Mouse (Mus musculus) Patski (cell line): ENCODE data around the gene Acvrl1. TPM values are rescaled to one million over a fixed set of nuclear protein-coding genes. Genes with fewer than 3 reads are reported as not detected.

Source experiments
- ATAC-seq: fragments of 100-300 bp; one replicate; pipeline ENCODE4 v1.8.0; 2021
- CTCF ChIA-PET: fragments of 350-600 bp; sonication (Branson Sonifier 250); formaldehyde crosslinking; loops from one replicate; lab custom pipeline; 2022; ENCODE audit warnings: inconsistent platforms; lab: Charles Lee
- POLR2A ChIA-PET: fragments of 350-600 bp; sonication (Branson Sonifier 250); formaldehyde crosslinking; loops from one replicate; lab custom pipeline; 2022; ENCODE audit warnings: antibody characterized with exemption, inconsistent platforms; lab: Charles Lee
- DNase-seq: peaks from one replicate; pipeline ENCODE4 v3.0.0-alpha.2; 2011; ENCODE audit warnings: low read depth, low spot score
- H3K27me3 ChIP-seq: fragments of 371-371 bp; one replicate; pipeline ENCODE4 v1.5.1; 2021
- CTCF ChIP-seq: fragments of 100-300 bp; IDR thresholded peaks from one replicate; pipeline ENCODE4 v1.5.1; 2021
- in situ Hi-C: fragments of 300-500 bp; cut with MboI; formaldehyde crosslinking; loops from 3 replicates; pipeline ENCODE4 v1.11.1; 2018; ENCODE audit warnings: low pct_unique_long_range_greater_than_20kb, mixed read lengths
- polyA plus RNA-seq: library from polyadenylated mRNA; unstranded; gene quantifications from one replicate; pipeline ENCODE4 v1.2.3, GENCODE M21; 2021

Acvrl1 gene
- polyA plus RNA-seq, 1 experiment from 2014 or later, result not detected

DNA sequence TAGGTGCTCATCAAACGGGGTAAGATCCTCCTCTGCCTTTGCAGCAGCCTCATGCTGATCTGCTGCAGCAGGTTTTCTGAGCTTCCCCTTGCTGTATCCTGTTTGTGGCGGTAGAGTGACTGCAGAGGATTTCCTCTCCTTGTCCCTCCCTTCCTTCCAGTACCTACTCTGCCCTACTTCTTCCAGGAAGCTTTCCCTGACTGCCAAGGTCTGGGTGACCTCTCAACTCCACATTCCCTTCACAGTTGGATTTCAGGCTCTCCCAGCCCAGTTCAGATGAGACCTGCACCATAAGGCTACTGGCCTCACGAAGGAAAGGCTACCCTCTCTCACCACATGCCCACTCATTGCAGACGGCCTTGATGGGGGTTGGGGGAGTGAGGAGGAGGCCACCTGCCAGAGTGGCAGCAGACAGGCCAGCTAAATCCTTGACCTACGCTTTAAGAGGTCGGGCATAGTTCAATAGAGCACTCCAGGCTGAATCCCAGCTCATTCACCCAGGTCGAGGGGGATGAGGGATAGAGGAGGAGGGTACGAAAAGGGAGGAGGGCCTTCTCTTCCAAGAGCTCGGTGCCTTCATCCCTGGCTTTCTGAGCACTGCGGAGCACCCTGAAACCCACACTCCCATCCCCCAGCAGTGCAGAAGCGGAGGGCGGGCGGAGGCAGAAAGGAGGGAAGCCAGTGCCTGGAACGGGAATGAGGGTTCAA, 36.0 kb upstream of the Acvrl1 start:
- H3K27me3 ChIP-seq, result no peaks in the 10 kb centered on the region
- POLR2A ChIA-PET, result interaction anchor here (0.6 to 0.7 kb wide), 2 partner anchors 24 to 1400 kb away, joined by 3 to 5 read pairs; no protein-coding TSS in a partner anchor
- no peak for DNase-seq
- TF ChIP-seq CTCF, result no peak
- ATAC-seq, result no peak
- in situ Hi-C loops, result no loop called here
- CTCF ChIA-PET, result no interaction called here

DNA sequence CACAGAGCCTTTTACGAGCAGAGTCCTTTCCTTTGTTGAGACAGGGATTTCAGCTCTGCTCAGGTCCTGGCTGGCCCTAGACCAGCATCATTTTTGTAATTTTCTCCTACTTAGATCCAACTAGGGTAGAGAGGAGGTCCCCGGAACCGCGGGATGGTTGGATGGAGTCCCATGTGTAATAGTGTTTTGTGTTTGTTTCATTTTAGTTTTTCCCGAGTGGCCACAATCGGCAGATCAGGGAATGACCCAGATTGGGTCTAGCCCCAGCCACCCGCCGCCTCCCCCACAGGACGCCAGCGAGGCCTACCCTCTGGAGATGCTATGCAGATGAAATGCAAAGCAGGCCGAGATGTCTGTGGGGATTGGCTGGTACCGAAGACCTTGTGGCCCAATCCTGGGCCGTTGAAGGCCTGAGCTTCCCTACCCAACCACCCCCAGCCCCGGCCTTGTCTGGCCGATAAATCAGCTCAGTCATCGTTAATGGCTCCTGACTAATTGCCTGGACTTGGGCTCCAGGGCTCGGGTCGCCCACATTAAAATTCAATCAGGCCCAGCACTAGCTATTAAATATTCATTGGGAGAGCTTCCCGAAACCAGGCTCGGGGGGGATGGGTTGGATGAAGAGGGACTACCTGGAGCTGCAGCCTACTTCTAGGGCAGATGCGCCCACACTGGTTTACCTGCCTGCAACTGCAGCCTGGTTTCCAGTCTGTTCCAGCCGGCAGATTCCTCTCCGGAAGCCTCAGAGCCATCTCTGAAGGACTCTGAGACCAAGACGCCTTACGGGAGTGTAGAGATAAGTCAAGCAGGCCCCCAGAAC, 35.3 kb upstream of the Acvrl1 start:
- no peak for TF ChIP-seq CTCF
- in situ Hi-C loops, result no loop called here
- POLR2A ChIA-PET, result interaction anchor here (0.6 kb wide), 1 partner anchor 1399 kb away, joined by 5 read pairs; no protein-coding TSS in a partner anchor
- H3K27me3 ChIP-seq, result no peaks in the 10 kb centered on the region
- DNase-seq (no peak), ATAC-seq (no peak)
- CTCF ChIA-PET, result no interaction called here

DNA sequence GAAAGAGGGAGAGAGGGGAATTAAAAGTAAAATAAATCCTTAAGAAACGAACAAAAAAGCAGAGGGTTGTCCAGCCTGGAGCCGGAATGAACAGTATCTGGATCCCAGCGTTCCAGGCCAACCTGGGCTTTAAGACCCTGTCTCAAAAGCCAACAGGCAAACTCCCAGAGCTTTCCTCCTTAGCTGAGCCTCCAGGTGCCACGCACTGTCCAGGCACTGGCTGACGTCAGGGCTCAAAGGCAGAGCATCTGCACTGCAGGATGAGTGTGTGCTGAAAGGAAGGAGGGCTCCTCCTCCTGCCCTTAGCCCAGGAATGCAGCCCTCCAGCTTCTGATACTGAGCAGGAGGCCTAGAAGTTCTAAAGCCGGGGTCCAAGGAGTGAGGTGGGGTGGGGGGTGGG, 34.3 kb upstream of the Acvrl1 start:
- CTCF ChIA-PET, result no interaction called here
- in situ Hi-C loops, result no loop called here
- no peak for TF ChIP-seq CTCF

DNA sequence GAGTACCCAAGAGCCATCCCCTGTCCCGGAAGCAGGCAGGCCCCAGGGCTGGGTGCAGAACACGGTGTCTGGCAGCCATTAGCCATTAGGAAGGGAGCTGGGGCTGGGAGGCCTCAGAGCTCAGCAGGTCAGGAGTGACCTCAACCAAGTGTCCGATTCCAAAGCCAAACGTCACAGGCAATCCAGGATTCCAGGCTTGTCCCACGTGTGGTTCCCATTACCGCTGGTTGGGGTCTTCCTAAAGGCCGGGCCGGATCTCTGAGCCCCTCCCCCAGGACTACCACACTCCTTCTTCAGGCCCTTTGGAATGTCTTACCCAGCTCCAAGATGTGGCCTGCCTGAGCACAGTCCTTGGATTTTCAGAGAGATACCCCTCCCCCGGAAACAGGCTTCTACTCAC, 33.3 kb upstream of the Acvrl1 start:
- DNase-seq, result no peak
- TF ChIP-seq CTCF, result no peak

More for the DNA sequence above, 34.3 kb upstream of the Acvrl1 start:
- DNase-seq (no peak), ATAC-seq (no peak)
- POLR2A ChIA-PET, result no interaction called here
- no peaks in the 10 kb centered on the region for H3K27me3 ChIP-seq

DNA sequence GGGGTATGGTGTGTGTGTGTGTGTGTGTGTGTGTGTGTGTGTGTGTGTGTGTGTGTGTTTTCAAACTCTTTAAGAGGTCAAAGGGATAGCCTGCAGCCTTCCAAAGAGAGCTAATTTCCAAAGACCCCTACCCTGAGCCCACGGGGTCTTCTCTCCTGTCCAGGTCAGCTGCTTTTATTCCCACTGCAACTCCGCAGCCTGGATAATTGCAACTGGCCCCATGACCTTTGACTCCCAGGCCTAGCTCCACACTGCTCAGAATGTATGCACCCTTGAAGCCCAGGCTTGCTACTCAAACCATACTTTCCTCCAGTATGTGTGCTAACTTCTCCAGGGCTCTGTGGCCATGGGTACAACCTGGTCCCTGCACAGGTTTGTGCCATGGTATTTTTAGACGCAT, 32.9 kb upstream of the Acvrl1 start:
- in situ Hi-C loops, result no loop called here
- CTCF ChIA-PET, result no interaction called here
- no peaks in the 10 kb centered on the region for H3K27me3 ChIP-seq
- no peak for TF ChIP-seq CTCF
- DNase-seq (no peak), ATAC-seq (no peak)
- POLR2A ChIA-PET, result no interaction called here

More for the DNA sequence above, 33.3 kb upstream of the Acvrl1 start:
- POLR2A ChIA-PET, result no interaction called here
- ATAC-seq, result no peak
- in situ Hi-C loops, result no loop called here
- CTCF ChIA-PET, result no interaction called here
- no peaks in the 10 kb centered on the region for H3K27me3 ChIP-seq

DNA sequence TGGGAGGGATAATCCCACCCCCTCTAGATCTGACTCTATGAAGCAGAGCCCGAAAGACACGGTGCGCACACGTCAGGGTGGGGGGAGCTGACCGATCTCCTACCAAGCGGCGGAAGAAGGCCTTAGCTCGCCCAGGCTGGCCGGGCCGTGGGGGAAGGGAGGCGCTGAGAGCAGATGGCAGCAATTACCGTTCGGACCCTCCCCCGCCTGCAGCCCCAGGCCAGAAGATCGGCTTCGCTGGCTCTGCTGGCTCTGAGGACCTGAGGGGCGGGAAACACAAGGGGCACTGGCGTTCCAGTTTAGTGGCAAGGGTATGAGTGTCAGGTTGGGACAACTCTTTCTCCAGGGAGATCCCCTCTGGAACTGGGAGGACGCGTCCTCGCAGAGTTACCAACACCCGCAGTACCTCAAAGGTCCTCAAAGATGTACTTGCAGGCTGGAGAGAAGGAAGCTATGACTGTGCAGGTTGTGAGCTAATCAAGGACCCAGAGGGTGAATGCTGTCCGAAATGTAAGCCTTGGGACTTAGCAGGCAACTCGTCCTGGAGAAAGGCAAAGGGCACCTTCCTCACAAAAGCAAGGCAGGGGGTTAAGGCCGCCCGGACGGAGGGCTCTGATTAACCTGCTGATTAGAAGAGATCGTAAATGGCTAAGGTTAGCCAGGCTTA, 30.2 kb upstream of the Acvrl1 start:
- DNase-seq (no peak), ATAC-seq (no peak)
- H3K27me3 ChIP-seq, result no peaks in the 10 kb centered on the region
- TF ChIP-seq CTCF, result no peak
- in situ Hi-C loops, result no loop called here
- ChIA-PET CTCF (no interaction called here), POLR2A (no interaction called here)

DNA sequence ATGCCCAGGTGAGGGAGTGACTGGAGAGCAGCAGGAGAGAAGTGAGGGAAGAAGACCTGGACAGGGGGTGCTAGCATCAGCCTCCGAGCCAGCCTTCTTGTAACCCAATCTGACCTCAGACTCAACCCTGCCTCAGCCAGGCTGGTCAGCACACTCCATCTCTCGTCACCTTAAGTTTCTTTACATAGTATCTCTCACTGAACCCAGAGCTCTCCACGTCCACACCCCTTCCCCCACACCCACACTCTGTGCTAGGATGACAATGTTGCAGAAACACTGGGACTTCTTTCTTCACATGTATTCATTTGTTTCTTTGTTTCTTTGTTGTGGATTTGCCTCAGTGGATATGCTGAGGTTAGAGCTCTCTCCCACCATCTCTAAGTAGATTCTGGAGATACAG, 27.3 kb upstream of the Acvrl1 start:
- no peaks in the 10 kb centered on the region for H3K27me3 ChIP-seq
- no peak for TF ChIP-seq CTCF
- ChIA-PET CTCF (no interaction called here), POLR2A (no interaction called here)
- no peak for DNase-seq
- ATAC-seq, result no peak
- in situ Hi-C loops, result no loop called here

DNA sequence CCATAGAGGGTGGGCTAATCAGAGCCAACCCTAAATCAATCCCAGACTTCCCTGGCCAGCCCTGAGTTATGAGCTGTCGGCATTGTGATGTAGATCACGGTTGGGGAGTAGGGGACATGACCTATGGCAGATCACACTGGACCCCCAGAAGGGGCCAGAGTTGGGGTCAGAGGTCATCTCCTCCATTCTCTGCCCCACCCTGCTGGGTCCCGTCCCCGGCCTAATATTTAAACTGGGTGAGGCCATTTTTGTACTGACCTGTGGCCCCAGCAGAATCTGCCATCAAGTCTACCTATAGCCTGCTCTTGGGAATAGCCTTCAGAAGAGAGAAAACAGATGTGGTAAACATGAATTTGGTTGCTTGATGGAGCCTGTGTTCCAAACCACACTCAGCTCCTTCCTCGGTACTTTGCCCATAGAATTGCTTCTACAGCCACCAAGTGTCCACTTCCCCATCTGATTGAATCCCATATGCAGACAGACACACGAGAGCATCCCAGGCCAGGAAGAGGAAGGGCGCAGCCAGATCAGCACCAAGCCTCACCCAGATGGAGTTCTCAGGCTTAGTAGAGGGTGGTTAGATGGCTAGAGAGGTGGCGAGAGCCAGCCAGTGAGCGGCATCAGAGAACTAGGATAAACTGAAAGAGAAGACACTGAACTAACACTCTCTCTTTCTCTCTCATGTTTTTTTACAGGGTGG, 24.6 kb upstream of the Acvrl1 start:
- ATAC-seq, result no peak
- no peak for TF ChIP-seq CTCF
- CTCF ChIA-PET, result no interaction called here
- no peaks in the 10 kb centered on the region for H3K27me3 ChIP-seq
- in situ Hi-C loops, result no loop called here
- no peak for DNase-seq
- POLR2A ChIA-PET, result interaction anchor here (0.6 kb wide), 1 partner anchor 84 kb away, joined by 3 read pairs; no protein-coding TSS in a partner anchor

DNA sequence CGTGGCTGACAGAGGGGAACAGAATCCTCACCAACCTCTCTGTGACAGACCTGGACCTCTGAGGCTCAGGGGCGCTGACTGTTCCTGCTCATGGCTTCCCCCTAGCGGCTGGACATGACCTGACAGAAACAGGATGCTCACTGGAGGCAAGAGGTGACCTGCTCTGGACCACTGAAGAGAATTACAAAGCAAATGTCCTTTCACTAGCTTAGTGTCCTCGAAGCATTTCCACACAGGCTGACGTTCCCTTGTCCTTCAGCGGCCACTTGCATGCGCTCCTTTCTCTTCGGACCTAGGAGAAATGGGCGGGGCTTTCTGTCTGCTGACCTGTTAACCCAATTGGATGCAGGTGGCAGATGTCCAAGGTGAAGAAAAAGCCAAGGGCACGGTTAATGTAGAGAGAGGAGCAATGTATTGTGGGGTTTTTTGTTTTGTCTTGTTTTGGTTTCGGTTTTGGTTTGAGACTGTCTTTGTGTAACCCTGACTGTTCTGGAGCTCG, 22.8 kb upstream of the Acvrl1 start:
- in situ Hi-C loops, result no loop called here
- no peaks in the 10 kb centered on the region for H3K27me3 ChIP-seq
- TF ChIP-seq CTCF, result peak; percentile 95
- DNase-seq (peak; percentile 24), ATAC-seq (no peak)
- ChIA-PET CTCF (interaction anchor here (1.0 to 1.3 kb wide), 4 partner anchors 10 to 46 kb away, joined by 3 to 4 read pairs (median 3); partner anchors contain the start of gene Ankrd33), POLR2A (no interaction called here)

DNA sequence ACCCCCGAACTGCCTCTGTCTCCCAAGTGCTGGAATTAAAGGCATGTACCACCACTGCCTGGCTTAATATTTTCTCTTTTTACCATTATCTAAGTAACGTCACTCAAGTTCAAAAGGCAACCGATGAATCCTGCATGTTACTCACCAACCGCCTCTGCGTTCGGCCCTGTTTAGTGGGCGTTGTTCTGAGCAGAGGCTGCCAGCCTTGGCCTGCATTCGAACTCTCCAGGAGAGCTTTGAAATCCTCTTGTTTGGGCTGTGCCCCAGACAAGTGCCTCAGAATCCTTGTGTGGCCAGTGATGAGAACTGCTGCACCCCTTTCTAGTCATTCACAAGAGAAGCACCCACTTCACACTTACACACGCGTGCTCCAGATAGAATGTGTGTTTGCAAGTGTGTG, 22.3 kb upstream of the Acvrl1 start:
- TF ChIP-seq CTCF, result no peak
- ChIA-PET POLR2A (no interaction called here), CTCF (interaction anchor here (1.0 to 1.3 kb wide), 4 partner anchors 9 to 46 kb away, joined by 3 to 4 read pairs (median 3); partner anchors contain the start of gene Ankrd33)
- no peaks in the 10 kb centered on the region for H3K27me3 ChIP-seq
- ATAC-seq (no peak), DNase-seq (no peak)
- in situ Hi-C loops, result no loop called here
